Mouse (Mus musculus): ENCODE results near the gene Dkkl1. TPM values are rescaled to one million over a fixed set of nuclear protein-coding genes. Genes with fewer than 3 reads are reported as not detected.
A peak's percentile ranks its signal among the peaks of the same experiment; 100 is the strongest.

Dkkl1 gene
- polyA plus RNA-seq, 1 experiment from 2014 or later, result 1.1 TPM

GRCm38 (mm10) chr7:45202654-45203053 is 9.3 kb downstream of the Dkkl1 start:
- Histone ChIP-seq H3K4me3 (replicated peaks) (no peak overlapping the region), H3K4me1 (no peaks in the 10 kb centered on the region; the same call in 1 of the 2 replicates), H3K4me2 (no peak overlapping the region), H3K27me3 (replicated peaks) (no peaks in the 10 kb centered on the region), H3K27ac (peak overlapping the region; percentile 33), H3K9ac (no peak overlapping the region), H3K36me3 (no peaks in the 10 kb centered on the region), H3K9me3 (no peaks in the 10 kb centered on the region)
- WGBS, result 39% methylated on average over 10 of the region's 10 CpGs
- no peak for ATAC-seq (ENCODE audit: insufficient read depth, low FRiP score, low read depth)

GRCm38 (mm10) chr7:45198961-45199360 is 13.0 kb downstream of the Dkkl1 start:
- Histone ChIP-seq H3K4me1 (no peaks in the 10 kb centered on the region), H3K27ac (no peak overlapping the region), H3K27me3 (replicated peaks) (no peaks in the 10 kb centered on the region), H3K9ac (no peak overlapping the region), H3K4me2 (no peak overlapping the region), H3K9me3 (no peaks in the 10 kb centered on the region), H3K36me3 (no peaks in the 10 kb centered on the region), H3K4me3 (replicated peaks) (no peak overlapping the region)
- 75% methylated on average over 11 of the region's 11 CpGs for WGBS
- ATAC-seq (ENCODE audit: insufficient read depth, low FRiP score, low read depth), result no peak

- Histone ChIP-seq H3K36me3 (no peaks in the 10 kb centered on the region), H3K4me2 (no peak overlapping the region), H3K4me1 (no peaks in the 10 kb centered on the region), H3K4me3 (replicated peaks) (no peak overlapping the region), H3K9ac (no peak overlapping the region), H3K27me3 (replicated peaks) (no peaks in the 10 kb centered on the region), H3K27ac (no peak overlapping the region), H3K9me3 (no peaks in the 10 kb centered on the region)
- WGBS, result 16% methylated on average over 5 of the region's 5 CpGs
- ATAC-seq (ENCODE audit: insufficient read depth, low FRiP score, low read depth), result no peak
Measured at GRCm38 (mm10) chr7:45198435-45198834, 13.5 kb downstream of the Dkkl1 start.

GRCm38 (mm10) chr7:45196994-45197393 is 15.0 kb downstream of the Dkkl1 start:
- Histone ChIP-seq H3K4me3 (replicated peaks) (no peak overlapping the region), H3K27ac (no peak overlapping the region), H3K9ac (no peak overlapping the region), H3K9me3 (no peaks in the 10 kb centered on the region), H3K27me3 (replicated peaks) (0 out of 2 replicates have a peak, but pooled peaks cover 4% of the 10 kb centered on the region), H3K36me3 (no peaks in the 10 kb centered on the region), H3K4me2 (no peak overlapping the region), H3K4me1 (0 out of 2 replicates have a peak, but pooled peaks cover 2% of the 10 kb centered on the region)
- no peak for ATAC-seq (ENCODE audit: insufficient read depth, low FRiP score, low read depth)
- WGBS, result 75% methylated on average over 5 of the region's 5 CpGs

- Histone ChIP-seq H3K9me3 (no peaks in the 10 kb centered on the region), H3K4me3 (replicated peaks) (no peak overlapping the region), H3K36me3 (no peaks in the 10 kb centered on the region), H3K27ac (no peak overlapping the region), H3K9ac (no peak overlapping the region), H3K4me2 (no peak overlapping the region), H3K4me1 (0 out of 2 replicates have a peak, but pooled peaks cover 7% of the 10 kb centered on the region), H3K27me3 (replicated peaks) (0 out of 2 replicates have a peak, but pooled peaks cover 4% of the 10 kb centered on the region)
- 87% methylated on average over 4 of the region's 4 CpGs for WGBS
- ATAC-seq (ENCODE audit: insufficient read depth, low FRiP score, low read depth), result no peak
Measured at GRCm38 (mm10) chr7:45196176-45196535, 15.8 kb downstream of the Dkkl1 start.

GRCm38 (mm10) chr7:45195341-45196175 is 16.4 kb downstream of the Dkkl1 start:
- no peak for ATAC-seq (ENCODE audit: insufficient read depth, low FRiP score, low read depth)
- no peak overlapping the region for H3K9ac ChIP-seq
- no peak overlapping the region for H3K4me2 ChIP-seq
- H3K4me3 ChIP-seq (replicated peaks), result no peak overlapping the region
- WGBS, result 58% methylated on average over 13 of the region's 13 CpGs
- 0 out of 2 replicates have a peak, but pooled peaks cover 7% of the 10 kb centered on the region for H3K4me1 ChIP-seq
- no peaks in the 10 kb centered on the region for H3K36me3 ChIP-seq
- no peaks in the 10 kb centered on the region for H3K9me3 ChIP-seq
- H3K27ac ChIP-seq, result no peak overlapping the region
- peaks cover 7% of the 10 kb centered on the region; the same call in 1 of the 2 replicates for H3K27me3 ChIP-seq (replicated peaks)

- Histone ChIP-seq H3K36me3 (no peaks in the 10 kb centered on the region), H3K27ac (no peak overlapping the region), H3K9me3 (no peaks in the 10 kb centered on the region), H3K4me3 (replicated peaks) (no peak overlapping the region), H3K9ac (no peak overlapping the region), H3K4me2 (no peak overlapping the region), H3K4me1 (0 out of 2 replicates have a peak, but pooled peaks cover 7% of the 10 kb centered on the region), H3K27me3 (replicated peaks) (peaks cover 17% of the 10 kb centered on the region)
- ATAC-seq (ENCODE audit: insufficient read depth, low FRiP score, low read depth), result no peak
- 76% methylated on average over 17 of the region's 17 CpGs for WGBS
Measured at GRCm38 (mm10) chr7:45193871-45194785, 17.8 kb downstream of the Dkkl1 start.

- 74% methylated on average over 5 of the region's 5 CpGs for WGBS
Measured at GRCm38 (mm10) chr7:45193406-45193805, 18.5 kb downstream of the Dkkl1 start.

GRCm38 (mm10) chr7:45192585-45193310 is 19.2 kb downstream of the Dkkl1 start:
- no peak overlapping the region for H3K4me3 ChIP-seq (replicated peaks)
- peaks cover 23% of the 10 kb centered on the region for H3K27me3 ChIP-seq (replicated peaks)
- WGBS, result 85% methylated on average over 7 of the region's 7 CpGs
- no peaks in the 10 kb centered on the region for H3K36me3 ChIP-seq
- H3K9ac ChIP-seq, result no peak overlapping the region
- H3K4me1 ChIP-seq, result 0 out of 2 replicates have a peak, but pooled peaks cover 7% of the 10 kb centered on the region
- H3K4me2 ChIP-seq, result no peak overlapping the region
- no peak overlapping the region for H3K27ac ChIP-seq
- no peaks in the 10 kb centered on the region for H3K9me3 ChIP-seq
- ATAC-seq (ENCODE audit: insufficient read depth, low FRiP score, low read depth), result no peak

More at GRCm38 (mm10) chr7:45193406-45193805, 18.5 kb downstream of the Dkkl1 start:
- no peak overlapping the region for H3K4me3 ChIP-seq (replicated peaks)
- peaks cover 21% of the 10 kb centered on the region for H3K27me3 ChIP-seq (replicated peaks)
- H3K9me3 ChIP-seq, result no peaks in the 10 kb centered on the region
- no peak for ATAC-seq (ENCODE audit: insufficient read depth, low FRiP score, low read depth)
- H3K9ac ChIP-seq, result no peak overlapping the region
- H3K4me1 ChIP-seq, result 0 out of 2 replicates have a peak, but pooled peaks cover 7% of the 10 kb centered on the region
- no peaks in the 10 kb centered on the region for H3K36me3 ChIP-seq
- no peak overlapping the region for H3K27ac ChIP-seq
- H3K4me2 ChIP-seq, result no peak overlapping the region

GRCm38 (mm10) chr7:45191803-45192363 is 20.1 kb downstream of the Dkkl1 start:
- Histone ChIP-seq H3K9me3 (no peaks in the 10 kb centered on the region), H3K9ac (no peak overlapping the region), H3K36me3 (no peaks in the 10 kb centered on the region), H3K4me1 (0 out of 2 replicates have a peak, but pooled peaks cover 7% of the 10 kb centered on the region), H3K4me2 (no peak overlapping the region), H3K27ac (0 out of 2 replicates have a peak overlapping the region, but pooled peaks have one; percentile 21), H3K27me3 (replicated peaks) (peaks cover 23% of the 10 kb centered on the region), H3K4me3 (replicated peaks) (no peak overlapping the region)
- ATAC-seq (ENCODE audit: insufficient read depth, low FRiP score, low read depth), result peak; percentile 16; the same call in 1 of the 2 replicates
- WGBS, result 7% methylated on average over 8 of the region's 8 CpGs

- no peak overlapping the region for H3K4me2 ChIP-seq
- no peaks in the 10 kb centered on the region for H3K36me3 ChIP-seq
- 0 out of 2 replicates have a peak, but pooled peaks cover 7% of the 10 kb centered on the region for H3K4me1 ChIP-seq
- ATAC-seq (ENCODE audit: insufficient read depth, low FRiP score, low read depth), result no peak
- no peak overlapping the region for H3K4me3 ChIP-seq (replicated peaks)
- no peak overlapping the region for H3K27ac ChIP-seq
- H3K9ac ChIP-seq, result no peak overlapping the region
- peaks cover 29% of the 10 kb centered on the region for H3K27me3 ChIP-seq (replicated peaks)
- no peaks in the 10 kb centered on the region for H3K9me3 ChIP-seq
- WGBS, result 55% methylated on average over 2 of the region's 2 CpGs
Measured at GRCm38 (mm10) chr7:45191161-45191560, 20.8 kb downstream of the Dkkl1 start.
